Mouse (Mus musculus) adrenal gland, adult (tissue): ENCODE results near the gene Gm28360.
"Not testable (repeated sequence)": the region's sequence is repeated elsewhere in the genome, so short reads cannot be mapped to it uniquely, and the experiment has no call there.

Experiments used
- DNase-seq, 2 experiments: peaks; one replicate each; pipeline ENCODE4 v3.0.0; 2022 to 2023; ENCODE audit warnings: low spot score in 1 of 2; ENCODE audit not compliant: inconsistent age in 2 of 2

Gene Gm28360

DNA sequence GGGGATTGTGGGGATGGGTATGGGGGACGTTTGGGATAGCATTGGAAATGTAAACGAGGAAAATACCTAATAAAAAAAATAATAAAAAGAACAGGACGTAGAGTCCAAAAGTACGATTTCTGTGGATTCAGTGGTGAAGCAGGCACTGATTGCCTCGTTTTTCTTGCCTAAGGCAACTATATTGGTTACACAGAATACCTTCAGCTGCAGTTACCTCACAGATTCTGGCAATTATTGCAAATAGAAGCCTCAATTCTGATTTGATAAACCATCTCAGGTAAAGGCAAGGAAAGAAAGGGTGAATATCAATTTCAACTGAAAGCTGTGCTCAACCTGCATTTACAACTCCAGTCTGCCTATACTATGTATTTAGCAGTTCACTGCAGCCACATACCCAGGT lies at the start of gene Gm28360:
TSS of gene Gm28360 (plus strand) at position 301 of the 400 bp plus-strand sequence.
- not testable (repeated sequence) for DNase-seq

DNA sequence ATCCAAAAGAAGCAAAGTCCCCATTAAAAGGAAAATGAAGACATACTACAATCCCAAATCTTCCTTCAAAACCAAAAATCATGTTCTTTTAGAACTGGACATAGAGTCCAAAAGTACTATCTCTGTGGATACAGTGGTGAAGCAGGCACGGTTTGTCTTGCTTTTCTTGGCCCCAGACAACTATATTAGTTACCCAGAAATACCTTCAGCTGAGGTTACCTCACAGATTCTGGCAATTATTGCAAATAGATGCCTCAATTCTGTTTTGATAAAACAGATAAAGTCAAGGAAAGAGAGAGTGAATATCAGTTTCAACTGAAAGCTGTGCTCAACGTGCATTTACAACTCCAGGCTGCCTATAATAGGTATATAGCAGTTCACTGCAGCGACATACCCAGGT lies 49.0 kb upstream of the Gm28360 start, which contains the start of gene B020011L13Rik:
TSS of gene B020011L13Rik (plus strand) at position 301 of the 400 bp plus-strand sequence.
- DNase-seq, result not testable (repeated sequence)

DNA sequence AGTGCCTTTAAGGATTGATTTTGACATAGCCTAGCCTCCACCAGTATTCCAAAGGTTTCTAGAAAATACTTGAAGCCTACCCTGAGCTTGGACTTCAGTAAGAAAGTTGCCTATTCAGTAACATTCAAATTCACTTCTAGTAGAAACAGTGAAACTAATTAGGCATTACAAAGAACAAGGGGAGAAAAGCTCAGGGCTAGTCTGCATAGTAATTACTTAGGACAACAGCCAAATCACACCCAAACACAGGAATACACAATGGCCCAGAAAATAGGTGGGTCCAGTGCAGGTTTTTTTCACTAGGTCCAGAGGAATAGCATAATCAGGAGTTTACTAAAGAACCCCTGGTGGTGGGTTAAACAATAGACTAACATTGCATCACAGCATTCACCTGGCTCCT lies 13.6 kb upstream of the Gm28360 start:
- DNase-seq, result not testable (repeated sequence)

DNA sequence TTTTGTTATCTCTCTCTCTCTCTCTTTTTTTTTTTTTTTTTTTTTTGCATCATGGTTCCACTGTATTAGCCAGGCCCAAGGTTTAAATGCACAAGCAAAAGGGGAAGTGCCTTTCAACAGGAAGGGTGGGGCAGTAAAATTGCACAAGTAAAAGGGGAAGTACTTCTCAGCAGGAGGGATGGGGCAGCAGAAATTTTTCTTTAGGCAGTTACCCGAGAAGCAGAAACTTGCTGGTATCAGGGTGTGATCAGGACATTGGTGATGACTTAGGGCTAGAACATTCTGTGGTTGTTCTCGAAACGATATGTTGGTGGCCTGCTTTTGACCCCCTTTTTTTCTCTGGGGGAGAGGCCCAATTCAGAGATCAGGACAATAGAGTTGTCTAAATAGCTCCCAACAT lies 21.8 kb downstream of the Gm28360 start:
- not testable (repeated sequence) for DNase-seq
